Mouse (Mus musculus) forebrain, embryonic 14.5 days (tissue): ENCODE data around the gene Ythdf1. TPM values are rescaled to one million over a fixed set of nuclear protein-coding genes. Genes with fewer than 3 reads are reported as not detected.

Experiments used
- ATAC-seq: fragments of 200-750 bp; cut with Nextera tagmentation; 2 replicates; pipeline ENCODE4 v1.8.0; 2017; ENCODE audit warnings: mild to moderate bottlenecking, moderate library complexity
- DNase-seq: peaks from one replicate; pipeline ENCODE4 v3.0.0-alpha.2; 2015; ENCODE audit warnings: low spot score
- H3K27ac ChIP-seq: fragments of 300-500 bp; sonication (generic); 2 replicates; pipeline ENCODE4 v1.5.1; 2014; ENCODE audit warnings: low read depth, mild to moderate bottlenecking, control low read depth, low read length, moderate library complexity
- H3K27me3 ChIP-seq: fragments of 300-500 bp; sonication (generic); replicated peaks from 2 replicates; pipeline ENCODE4 v1.6.1; 2014; ENCODE audit warnings: low read length, control low read depth, mixed read lengths; ENCODE audit not compliant: control insufficient read depth, insufficient read depth
- H3K36me3 ChIP-seq: fragments of 300-500 bp; sonication (generic); 2 replicates; pipeline ENCODE4 v1.6.1; 2014; ENCODE audit warnings: low read length, control low read depth; ENCODE audit not compliant: control insufficient read depth, insufficient read depth
- H3K4me1 ChIP-seq: fragments of 300-500 bp; sonication (generic); 2 replicates; pipeline ENCODE4 v1.6.1; 2014; ENCODE audit warnings: antibody characterized with exemption, low read length, control low read depth; ENCODE audit not compliant: control insufficient read depth, insufficient read depth
- H3K4me2 ChIP-seq: fragments of 300-500 bp; sonication (generic); 2 replicates; pipeline ENCODE4 v1.6.1; 2014; ENCODE audit warnings: mild to moderate bottlenecking, control low read depth, low read length
- H3K4me3 ChIP-seq: fragments of 300-500 bp; sonication (generic); 2 replicates; pipeline ENCODE4 v1.5.1; 2014; ENCODE audit warnings: low read depth, low read length, control low read depth
- H3K9ac ChIP-seq: fragments of 300-500 bp; sonication (generic); 2 replicates; pipeline ENCODE4 v1.6.1; 2014; ENCODE audit warnings: mild to moderate bottlenecking, low read length, control low read depth, moderate library complexity
- H3K9me3 ChIP-seq: fragments of 300-500 bp; sonication (generic); replicated peaks from 2 replicates; pipeline ENCODE4 v1.6.1; 2016; ENCODE audit warnings: low read length, control low read depth, mixed read lengths; ENCODE audit not compliant: control insufficient read depth
- WGBS: fragments of 180-500 bp; shearing (Covaris S2); extraction: QIAGEN DNeasy Blood & Tissue Kit; methylation state at CpG from one replicate; pipeline ENCODE4 v1.1.7; 2014; 5-methylcytosine and 5-hydroxymethylcytosine counted together
- polyA plus RNA-seq: library from polyadenylated mRNA; unstranded; fragments of >200 nt; fragmentation: Nextera tagmentation; extraction: Ambion mirVana; gene quantifications from 2 replicates; pipeline ENCODE4 v1.2.1, GENCODE M21; 2014

The Ythdf1 gene
- 24.5 and 36.8 TPM in 2 replicates for polyA plus RNA-seq

- under 1% methylated on average over 55 of the region's 56 CpGs for WGBS
- H3K36me3 ChIP-seq = peaks cover 29% of the 10 kb centered on the region
- H3K4me1 ChIP-seq = peaks cover 8% of the 10 kb centered on the region
- peak within 1 kb of the TSS; percentile 48; the same call in 1 of the 2 replicates for H3K27ac ChIP-seq
- H3K4me3 ChIP-seq = peak within 1 kb of the TSS; percentile 100
- H3K4me2 ChIP-seq = peak within 1 kb of the TSS; percentile 91
- H3K27me3 ChIP-seq = no peaks in the 10 kb centered on the region
- peak within 1 kb of the TSS; percentile 97 for H3K9ac ChIP-seq
- ATAC-seq (peak; percentile 96), DNase-seq (peak; percentile 98)
- H3K9me3 ChIP-seq = no peaks in the 10 kb centered on the region
Measured at GRCm38 (mm10) chr2:180920810-180921400, at the start of gene Ythdf1. TSS of gene Ythdf1 (minus strand) at chr2:180920949.

- DNase-seq (peak; percentile 96), ATAC-seq (peak; percentile 93)
- Histone ChIP-seq H3K9me3 (no peaks in the 10 kb centered on the region), H3K27me3 (no peaks in the 10 kb centered on the region), H3K36me3 (peaks cover 26% of the 10 kb centered on the region), H3K4me2 (peak within 1 kb of the TSS; percentile 97), H3K4me3 (peak within 1 kb of the TSS; percentile 89), H3K4me1 (peaks cover 9% of the 10 kb centered on the region; the same call in 1 of the 2 replicates), H3K9ac (peak within 1 kb of the TSS; percentile 97), H3K27ac (peak within 1 kb of the TSS; percentile 78)
- WGBS = under 1% methylated on average over 57 of the region's 57 CpGs
Measured at GRCm38 (mm10) chr2:180967010-180967763, 46.4 kb upstream of the Ythdf1 start, which contains the start of gene Arfgap1. TSS of gene Arfgap1 (plus strand) at chr2:180967225.

DNA sequence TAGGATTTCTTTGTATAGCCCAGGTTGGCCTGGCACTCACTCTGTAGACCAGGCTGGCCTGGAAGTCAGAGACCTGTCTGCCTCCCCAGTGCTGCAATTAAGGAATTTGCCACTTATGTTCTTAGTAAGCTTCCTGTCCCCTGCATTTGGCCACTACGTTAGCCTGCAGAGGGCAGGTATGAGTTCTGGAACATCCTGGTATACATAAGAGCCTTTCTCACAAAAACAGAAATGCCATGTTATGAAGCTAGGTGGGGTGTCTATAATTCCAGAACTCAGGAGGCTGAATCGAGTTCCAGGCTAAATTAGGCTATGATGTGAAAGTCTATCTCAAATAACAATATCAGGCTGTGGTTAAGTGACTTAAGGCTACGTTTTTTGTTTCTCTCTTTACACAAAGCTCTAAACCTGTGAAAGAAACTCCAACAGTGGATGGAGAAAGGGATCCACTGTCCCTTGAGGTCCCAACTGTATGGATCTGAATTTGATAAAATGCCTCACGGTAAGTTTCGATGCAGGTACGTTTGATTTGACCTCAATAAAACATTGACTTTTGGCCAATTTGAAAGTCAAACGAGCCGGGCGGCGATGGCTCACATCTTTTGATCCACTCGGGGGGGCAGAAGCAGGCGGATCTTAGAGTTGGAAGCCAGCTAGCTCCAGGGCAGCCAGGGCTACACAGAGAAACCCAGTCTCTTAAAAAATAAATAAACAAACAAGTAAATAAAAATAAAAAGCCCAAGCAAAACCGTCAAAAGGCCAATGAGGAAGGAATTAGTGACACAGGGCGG is 45.5 kb upstream of the Ythdf1 start:
- Histone ChIP-seq H3K4me1 (peaks cover 9% of the 10 kb centered on the region; the same call in 1 of the 2 replicates), H3K9me3 (no peaks in the 10 kb centered on the region), H3K4me2 (peak overlapping the region; percentile 97), H3K27ac (peak overlapping the region; percentile 78; the same call in 1 of the 2 replicates), H3K9ac (peak overlapping the region; percentile 97), H3K36me3 (peaks cover 17% of the 10 kb centered on the region), H3K4me3 (peak overlapping the region; percentile 89), H3K27me3 (no peaks in the 10 kb centered on the region)
- peak; percentile 48 for DNase-seq
- ATAC-seq = no peak
- 15% methylated on average over 14 of the region's 14 CpGs for WGBS

DNA sequence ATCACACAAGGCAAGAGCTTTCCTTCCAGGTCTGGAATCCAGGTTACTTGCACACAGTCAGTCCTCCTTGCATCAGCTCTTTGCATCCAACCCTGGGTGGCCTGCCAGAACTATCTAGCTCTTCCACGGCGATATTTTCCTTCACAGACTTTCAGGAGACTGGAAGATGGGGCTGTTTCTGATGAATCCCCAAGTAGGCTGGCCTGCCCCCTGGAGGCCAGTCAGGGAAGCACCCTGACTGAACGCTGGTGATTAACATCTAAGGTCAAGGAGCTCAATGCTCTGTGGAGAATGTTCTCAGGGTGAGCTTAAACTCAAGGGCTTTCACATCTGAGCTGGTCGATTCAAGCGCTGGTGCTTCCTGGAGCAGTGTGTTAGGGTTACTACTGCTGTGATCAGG is 43.2 kb upstream of the Ythdf1 start:
- no peak overlapping the region for H3K4me3 ChIP-seq
- H3K36me3 ChIP-seq = no peaks in the 10 kb centered on the region
- 6% methylated on average over 5 of the region's 5 CpGs for WGBS
- peak; percentile 18; the same call in 1 of the 2 replicates for ATAC-seq
- no peak overlapping the region for H3K27ac ChIP-seq
- no peak overlapping the region for H3K9ac ChIP-seq
- H3K27me3 ChIP-seq = no peaks in the 10 kb centered on the region
- peaks cover 9% of the 10 kb centered on the region; the same call in 1 of the 2 replicates for H3K4me1 ChIP-seq
- H3K4me2 ChIP-seq = no peak overlapping the region
- DNase-seq = peak; percentile 80
- no peaks in the 10 kb centered on the region for H3K9me3 ChIP-seq

DNA sequence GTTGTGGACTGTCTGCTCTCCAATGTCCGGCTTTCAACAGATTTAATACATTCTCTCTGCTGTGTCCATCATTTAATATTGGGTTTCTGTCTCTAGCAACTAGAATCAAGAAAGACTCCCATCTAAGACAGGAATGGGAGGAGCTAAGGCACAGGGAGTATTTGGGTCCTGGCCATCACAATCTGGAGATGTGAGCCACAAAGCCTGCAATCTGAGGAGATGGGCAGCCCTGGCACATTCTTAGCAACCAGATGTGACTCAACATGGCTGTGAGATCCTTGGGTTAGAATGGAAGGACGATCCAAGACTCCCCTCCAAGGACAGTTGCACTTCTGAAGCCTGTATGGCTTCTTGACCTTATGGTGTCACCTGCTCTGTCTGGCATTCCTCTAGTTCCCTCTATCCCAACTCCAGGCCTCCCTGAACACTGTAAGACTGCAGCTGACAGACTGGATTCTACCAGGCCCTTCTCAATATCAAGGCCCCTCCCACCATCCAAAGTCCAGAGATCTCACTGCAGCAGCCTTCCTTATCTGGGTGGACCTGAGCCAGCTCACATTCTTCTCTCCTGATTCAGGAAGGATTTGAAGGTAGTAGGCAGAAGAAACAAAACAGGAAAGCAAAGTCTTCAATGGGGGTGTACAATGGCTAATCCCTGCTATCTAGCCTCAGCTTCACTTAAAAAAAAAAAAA is 42.0 kb upstream of the Ythdf1 start:
- Histone ChIP-seq H3K4me3 (no peak overlapping the region), H3K27ac (no peak overlapping the region), H3K4me2 (no peak overlapping the region), H3K27me3 (no peaks in the 10 kb centered on the region), H3K36me3 (no peaks in the 10 kb centered on the region), H3K4me1 (peaks cover 3% of the 10 kb centered on the region; the same call in 1 of the 2 replicates), H3K9ac (no peak overlapping the region), H3K9me3 (no peaks in the 10 kb centered on the region)
- WGBS = 83% methylated on average over 2 of the region's 2 CpGs
- no peak for DNase-seq
- ATAC-seq = no peak

DNA sequence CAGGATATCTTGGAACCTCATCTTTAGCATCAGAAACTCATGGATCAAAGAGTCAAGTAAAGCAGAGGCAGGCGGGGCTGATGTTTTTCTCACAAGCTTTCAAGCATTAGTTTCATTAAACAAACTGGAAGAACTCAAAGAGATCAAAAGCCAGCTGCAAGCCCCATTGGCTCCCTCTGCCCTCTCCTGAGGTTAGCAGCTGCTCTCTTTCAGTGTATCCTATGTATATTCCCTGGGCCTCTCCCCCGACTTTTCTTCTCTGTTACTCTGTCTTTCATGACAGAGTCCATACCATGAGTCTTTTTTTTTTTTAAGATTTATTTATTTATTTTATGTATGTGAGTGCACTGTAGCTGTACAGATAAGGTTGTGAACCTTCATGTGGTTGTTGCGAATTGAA is 39.4 kb upstream of the Ythdf1 start:
- no peaks in the 10 kb centered on the region for H3K4me1 ChIP-seq
- no peaks in the 10 kb centered on the region for H3K9me3 ChIP-seq
- no peaks in the 10 kb centered on the region for H3K36me3 ChIP-seq
- H3K27me3 ChIP-seq = no peaks in the 10 kb centered on the region
- no peak overlapping the region for H3K27ac ChIP-seq
- ATAC-seq (no peak), DNase-seq (no peak)
- WGBS = 74% methylated on average over 3 of the region's 3 CpGs
- no peak overlapping the region for H3K4me2 ChIP-seq
- H3K4me3 ChIP-seq = no peak overlapping the region
- H3K9ac ChIP-seq = no peak overlapping the region

DNA sequence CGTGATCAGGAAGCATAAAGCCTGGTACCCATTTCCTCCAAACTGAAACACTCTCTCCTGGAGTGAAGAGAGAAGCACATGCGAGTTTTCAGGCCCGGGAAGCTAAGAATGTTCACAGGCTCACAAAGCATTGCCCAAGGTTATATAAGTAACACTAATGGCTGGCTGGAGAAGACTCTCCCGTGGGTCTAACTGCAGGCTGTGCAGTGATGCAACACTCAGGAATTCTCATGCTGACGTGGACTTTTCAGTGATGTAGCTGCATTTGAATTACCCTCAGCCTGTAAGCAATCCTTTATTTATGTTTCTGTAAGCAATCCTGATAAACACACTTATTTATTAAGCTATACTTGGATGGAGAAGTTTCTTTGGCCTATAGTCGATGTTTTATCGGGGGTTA is 38.9 kb upstream of the Ythdf1 start:
- Histone ChIP-seq H3K9me3 (no peaks in the 10 kb centered on the region), H3K4me3 (no peak overlapping the region), H3K27ac (no peak overlapping the region), H3K36me3 (no peaks in the 10 kb centered on the region), H3K4me1 (no peaks in the 10 kb centered on the region), H3K27me3 (no peaks in the 10 kb centered on the region), H3K4me2 (no peak overlapping the region), H3K9ac (no peak overlapping the region)
- ATAC-seq (no peak), DNase-seq (no peak)
- WGBS = 82% methylated on average over 7 of the region's 7 CpGs
